Mouse (Mus musculus) skeletal muscle tissue, adult 2 months (tissue): ENCODE measurements around the gene Cd320.
"Not testable (repeated sequence)": the region's sequence is repeated elsewhere in the genome, so short reads cannot be mapped to it uniquely, and the experiment has no call there.

Source experiments
- DNase-seq: peaks from one replicate; pipeline ENCODE4 v3.0.0-alpha.2; 2012; ENCODE audit warnings: low read depth, low spot score

Gene Cd320

GRCm38 (mm10) chr17:33842966-33843795 lies at the start of gene Cd320:
Gene Cd320, plus strand, starts transcription at chr17:33843091.
- DNase-seq: peak; percentile 90

GRCm38 (mm10) chr17:33798306-33798705 lies 44.6 kb upstream of the Cd320 start:
- no peak for DNase-seq

DNA sequence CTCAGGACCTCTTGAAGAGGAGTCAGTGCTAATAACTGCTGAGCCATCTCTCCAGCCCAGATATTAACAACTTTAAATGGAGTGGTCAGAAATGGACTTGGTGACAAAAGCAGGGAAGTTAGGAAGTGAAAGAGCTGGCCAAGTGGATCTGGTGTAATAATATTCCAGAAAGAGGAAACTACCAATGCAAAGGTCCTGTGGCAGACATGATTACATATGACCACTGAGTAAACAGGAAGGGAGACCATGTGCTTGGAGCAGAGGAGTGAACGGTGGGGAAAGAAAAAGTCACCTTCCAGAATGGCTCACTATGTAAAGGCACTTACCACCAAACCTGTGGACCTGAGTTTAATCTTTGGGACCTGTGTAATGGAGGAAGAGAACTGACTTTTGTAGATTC lies 43.6 kb upstream of the Cd320 start:
- DNase-seq: no peak

DNA sequence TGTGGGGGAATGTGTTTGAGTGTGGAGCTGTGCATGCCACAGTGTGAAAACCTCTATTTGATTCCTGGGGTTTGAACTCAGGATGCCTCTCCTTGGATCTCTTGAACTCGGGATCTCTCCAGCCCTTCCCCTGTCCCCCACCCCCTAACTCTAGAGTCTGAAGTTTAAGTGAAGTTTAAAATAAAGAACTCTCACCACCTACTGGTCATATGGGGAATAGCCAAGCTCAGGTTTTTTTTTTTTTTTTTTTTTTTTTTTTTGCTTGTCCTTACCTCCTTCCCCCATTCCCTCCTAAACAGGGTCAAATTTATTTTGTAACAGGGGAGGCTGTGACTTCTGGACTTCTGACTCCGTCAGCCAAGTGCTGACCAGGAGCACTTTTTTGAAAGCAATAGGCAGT lies 40.7 kb upstream of the Cd320 start:
- no peak for DNase-seq

- no peak for DNase-seq
Observed at GRCm38 (mm10) chr17:33804205-33804604, 38.7 kb upstream of the Cd320 start.

GRCm38 (mm10) chr17:33804745-33805144 lies 38.1 kb upstream of the Cd320 start:
- DNase-seq: no peak

GRCm38 (mm10) chr17:33807181-33807888 lies 35.6 kb upstream of the Cd320 start:
- no peak for DNase-seq

- DNase-seq: no peak
Observed at GRCm38 (mm10) chr17:33808192-33808591, 34.7 kb upstream of the Cd320 start.

DNA sequence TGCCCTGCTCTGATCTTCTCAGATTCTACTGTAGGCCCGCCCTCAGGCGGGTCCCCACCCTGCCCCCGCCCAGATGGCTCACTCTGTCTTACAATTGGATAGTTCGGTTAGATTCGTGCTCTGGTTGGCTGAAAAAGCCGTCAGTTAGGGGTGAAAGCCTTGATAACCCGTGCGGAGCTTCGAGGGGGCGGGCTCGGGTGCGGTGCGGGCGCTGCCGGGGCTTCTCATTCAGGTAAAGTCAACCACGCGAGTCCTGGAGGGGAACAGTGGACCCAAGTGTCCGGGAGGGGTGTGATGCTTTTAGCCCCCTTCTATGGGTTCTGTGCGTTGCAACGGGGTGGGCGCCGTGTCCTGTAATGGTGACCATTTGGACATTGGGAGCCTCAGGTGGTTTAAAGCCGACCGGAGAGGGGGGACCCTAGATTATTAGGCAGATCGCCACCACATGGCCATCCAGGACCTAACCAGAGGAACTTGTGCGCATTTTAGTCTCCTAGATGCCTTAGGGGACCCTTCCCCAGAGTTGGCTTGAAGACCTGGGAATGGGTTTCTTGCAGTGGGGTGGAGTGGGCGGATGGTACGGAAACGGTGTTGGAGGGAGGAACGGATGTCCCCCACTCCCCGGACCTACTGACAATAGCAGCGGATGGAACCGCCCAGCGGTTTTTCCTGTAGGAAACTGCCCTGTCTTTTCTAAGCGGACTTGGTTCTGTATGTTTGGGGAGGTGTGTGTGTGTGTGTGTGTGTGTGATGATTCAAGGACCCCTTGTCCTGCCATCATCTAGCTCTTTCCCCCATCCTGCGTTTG lies 32.4 kb upstream of the Cd320 start, which contains the start of gene Kank3:
TSS of gene Kank3 (plus strand) at position 186 of the 808 bp plus-strand sequence.
- DNase-seq: peak; percentile 90

GRCm38 (mm10) chr17:33811142-33811516 lies 31.8 kb upstream of the Cd320 start:
- DNase-seq: no peak

DNA sequence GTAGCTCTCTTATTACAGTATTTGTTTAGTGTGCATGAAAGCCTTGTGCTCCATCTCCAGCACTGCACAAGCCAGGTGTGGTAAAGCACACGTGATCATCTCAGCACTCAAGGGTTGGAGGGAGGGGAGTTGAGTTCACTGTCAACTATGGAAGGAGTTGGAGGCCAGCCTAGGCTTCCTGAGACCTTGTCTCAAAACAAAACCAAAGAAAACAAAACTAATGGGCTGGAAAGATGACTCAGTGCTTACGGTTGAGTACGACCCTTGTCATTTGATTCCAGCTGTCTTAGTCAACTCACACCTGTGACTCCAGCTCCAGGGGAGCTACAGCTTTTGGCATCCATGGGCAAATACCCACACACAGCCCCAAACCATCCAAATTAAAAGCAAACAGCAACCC lies 30.4 kb upstream of the Cd320 start:
- no peak for DNase-seq

DNA sequence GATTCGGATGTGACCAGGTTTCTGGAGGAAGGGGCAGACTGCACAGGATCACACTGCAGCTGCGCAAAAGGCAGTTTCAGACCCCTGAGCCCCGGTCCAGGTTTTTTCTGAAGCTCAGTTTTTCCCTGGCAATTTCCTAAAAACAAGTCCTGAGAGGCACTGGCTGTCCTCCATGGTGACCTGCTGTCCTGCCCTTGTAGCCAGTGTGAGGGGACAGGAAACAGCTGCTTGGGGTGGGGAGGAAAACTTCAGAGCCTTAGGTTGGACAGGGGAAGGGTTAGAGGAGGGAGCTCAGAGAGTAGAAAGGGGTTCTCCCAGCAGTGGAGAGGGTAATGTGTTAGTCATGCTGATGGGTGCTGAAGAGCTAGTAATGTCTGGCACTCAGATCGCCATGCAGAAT lies 29.9 kb upstream of the Cd320 start:
- no peak for DNase-seq

DNA sequence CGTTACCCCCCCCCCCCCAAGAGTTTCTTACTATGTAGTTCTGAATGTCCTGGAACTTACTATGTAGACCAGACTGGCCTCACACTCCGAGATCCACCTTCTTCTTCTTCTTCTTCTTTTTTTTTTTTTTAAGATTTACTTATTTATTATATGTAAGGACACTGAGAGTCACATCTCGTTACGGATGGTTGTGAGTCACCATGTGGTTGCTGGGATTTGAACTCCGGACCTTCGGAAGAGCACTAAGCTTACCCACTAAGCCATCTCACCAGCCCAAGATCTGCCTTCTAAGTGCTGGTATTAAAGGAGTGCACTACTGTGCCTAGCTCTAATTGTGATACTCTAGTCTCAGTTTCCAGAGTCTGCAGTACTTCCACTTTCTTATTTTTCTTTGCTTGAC lies 27.5 kb upstream of the Cd320 start:
- DNase-seq: no peak

- DNase-seq: no peak
Observed at GRCm38 (mm10) chr17:33816612-33817011, 26.3 kb upstream of the Cd320 start.

DNA sequence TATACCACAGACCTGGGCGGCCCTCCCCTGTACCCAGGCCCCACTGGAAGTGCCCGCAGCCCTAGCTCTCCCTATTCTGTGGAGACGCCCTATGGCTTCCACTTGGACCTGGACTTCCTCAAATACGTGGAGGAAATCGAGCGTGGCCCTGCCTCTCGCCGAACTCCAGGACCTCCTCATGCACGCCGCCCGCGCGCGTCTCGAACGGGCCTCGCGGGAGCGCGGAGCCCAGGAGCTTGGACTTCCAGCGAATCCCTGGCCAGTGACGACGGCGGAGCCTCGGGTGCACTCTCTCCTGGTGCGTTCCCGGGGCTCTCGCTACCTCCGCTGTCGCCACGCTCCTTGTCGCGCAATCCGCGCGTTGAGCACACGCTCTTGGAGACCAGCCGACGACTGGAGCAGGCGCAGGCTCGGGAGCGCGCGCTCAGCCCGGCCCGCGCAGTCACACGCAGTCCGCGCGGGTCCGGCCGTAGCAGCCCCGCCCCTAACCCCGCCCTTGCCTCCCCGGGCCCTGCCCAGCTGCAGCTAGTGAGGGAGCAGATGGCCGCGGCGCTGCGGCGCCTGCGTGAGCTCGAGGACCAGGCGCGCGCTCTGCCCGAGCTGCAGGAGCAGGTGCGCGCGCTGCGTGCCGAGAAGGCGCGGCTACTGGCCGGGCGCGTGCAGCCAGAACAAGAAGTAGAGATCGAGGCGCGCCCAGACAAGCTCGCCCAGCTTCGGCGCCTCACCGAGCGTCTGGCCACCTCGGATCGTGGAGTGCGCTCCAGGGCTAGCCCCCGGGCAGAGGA lies 25.5 kb upstream of the Cd320 start:
- DNase-seq: peak; percentile 94

- no peak for DNase-seq
Observed at GRCm38 (mm10) chr17:33817969-33818643, 24.8 kb upstream of the Cd320 start.

GRCm38 (mm10) chr17:33822436-33822959 lies 20.4 kb upstream of the Cd320 start:
- DNase-seq: no peak

GRCm38 (mm10) chr17:33823171-33823570 lies 19.7 kb upstream of the Cd320 start:
- DNase-seq: not testable (repeated sequence)

DNA sequence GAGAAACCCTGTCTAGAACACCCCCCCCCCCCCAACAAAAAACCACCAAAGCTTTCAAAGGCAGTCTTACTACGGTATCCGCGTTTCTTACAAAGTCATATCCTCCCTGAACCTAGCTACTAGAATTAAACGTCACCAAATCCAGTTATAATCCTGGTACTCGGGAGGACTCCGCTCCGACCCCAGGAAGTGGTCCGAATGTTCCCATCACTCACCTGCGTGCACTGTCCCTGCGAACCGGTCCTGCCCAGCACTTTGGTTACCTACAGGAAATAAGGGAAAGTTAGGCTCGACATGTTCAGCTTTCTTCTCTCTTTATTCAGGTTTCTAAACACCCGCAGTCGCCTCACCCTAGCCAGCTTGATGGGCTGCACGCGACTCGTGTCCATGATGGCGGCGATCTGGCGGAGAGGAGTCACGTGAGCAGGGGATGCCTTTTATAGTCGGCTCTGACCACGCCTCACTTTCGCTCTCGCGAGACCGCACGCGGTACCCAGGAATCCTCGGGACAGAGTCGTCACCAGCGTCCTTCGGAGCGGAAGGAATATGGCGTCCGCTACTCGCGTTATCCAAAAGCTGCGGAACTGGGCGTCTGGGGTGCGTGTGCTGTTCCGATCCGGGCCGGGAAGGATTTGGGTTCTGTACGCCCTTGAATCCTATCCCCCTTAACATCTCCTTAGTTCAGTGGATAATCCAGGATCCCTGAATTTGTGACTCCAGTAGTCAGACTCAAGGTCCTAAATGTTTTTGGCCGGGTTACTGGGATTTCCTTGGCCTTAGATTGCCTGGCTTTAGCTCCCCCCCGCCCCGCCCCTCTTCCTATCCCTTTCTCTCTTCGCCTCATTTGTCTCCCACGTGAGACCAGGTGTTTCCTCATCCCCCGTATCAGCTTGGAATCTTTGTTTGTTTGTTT lies 18.6 kb upstream of the Cd320 start, which contains the start of the genes Rps28 and Ndufa7:
TSS of gene Rps28 (minus strand) at position 479 of the 913 bp plus-strand sequence.
TSS of gene Ndufa7 (plus strand) at position 489 of the 913 bp plus-strand sequence.
- DNase-seq: peak; percentile 98
